In the genomic region with DNA sequence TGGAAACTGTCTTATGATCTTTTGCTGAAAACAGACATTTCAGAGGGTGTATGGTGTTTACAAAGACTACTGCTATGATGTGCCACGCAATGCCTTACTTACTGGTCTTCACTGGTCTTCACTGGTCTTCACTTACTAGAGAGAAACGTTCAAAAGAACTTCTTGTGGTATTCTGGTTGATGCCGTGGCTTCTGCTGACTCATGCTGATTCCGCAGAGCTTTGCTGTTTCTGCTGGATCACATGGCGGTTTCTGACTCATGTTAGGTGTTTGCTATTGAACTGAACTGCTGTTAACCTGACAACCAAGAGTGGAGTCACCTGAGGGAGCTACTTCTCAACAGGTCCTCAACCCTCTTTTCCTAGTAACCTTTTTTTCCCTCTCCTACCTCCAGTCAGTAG, we compare ENCODE assay signal across 24 mouse cellular contexts. TPM values are rescaled to one million over a fixed set of nuclear protein-coding genes. Genes with fewer than 3 reads are reported as not detected.
"Had no signal": no experiment of that assay in that cellular context is flagged by ENCODE, and none has a peak within 500 bp of the region (broad histone marks: within the 10 kb centered on the region; RNA-seq: fewer than 3 reads in every experiment).

No protein-coding gene starts in this region.

- DNase-seq: gastrocnemius, postnatal 14 days; gastrocnemius, postnatal 36 days; heart, adult 11 months; heart, postnatal 14 days; heart, postnatal 36 days; kidney, adult 11 months; kidney, adult 2 months; kidney, postnatal 10 days; kidney, postnatal 25 days; kidney, postnatal 4 days had no signal

- H3K4me2 ChIP-seq: heart, embryonic 13.5 days; heart, embryonic 15.5 days; hindbrain, embryonic 13.5 days; hindbrain, embryonic 15.5 days; limb, embryonic 12.5 days had no signal

- H3K9me3 ChIP-seq: heart, embryonic 10.5 days; heart, embryonic 13.5 days; heart, embryonic 15.5 days; hindbrain, embryonic 13.5 days; hindbrain, embryonic 15.5 days; limb, embryonic 10.5 days had no signal

- H3K36me3 ChIP-seq: heart, embryonic 10.5 days; heart, embryonic 13.5 days; heart, embryonic 15.5 days; hindbrain, embryonic 13.5 days; hindbrain, embryonic 15.5 days; limb, embryonic 10.5 days; limb, embryonic 12.5 days had no signal

- H3K9ac ChIP-seq: heart, embryonic 13.5 days; heart, embryonic 15.5 days; hindbrain, embryonic 13.5 days; hindbrain, embryonic 15.5 days; limb, embryonic 12.5 days; liver, embryonic 14.5 days had no signal

- ATAC-seq: hindbrain, postnatal 0 days; intestine, embryonic 16.5 days had no signal

- H3K27ac ChIP-seq: heart, embryonic 10.5 days; heart, embryonic 13.5 days; heart, embryonic 15.5 days; hindbrain, embryonic 13.5 days; hindbrain, embryonic 15.5 days; hindbrain, postnatal 0 days; layer of hippocampus, adult 2 months; left cerebral cortex, adult 2 months; limb, embryonic 10.5 days; limb, embryonic 12.5 days; liver, embryonic 14.5 days had no signal

- H3K4me3 ChIP-seq: heart, embryonic 10.5 days; heart, embryonic 13.5 days; heart, embryonic 15.5 days; hindbrain, embryonic 13.5 days; hindbrain, embryonic 15.5 days; layer of hippocampus, adult 2 months; left cerebral cortex, adult 2 months; limb, embryonic 10.5 days; limb, embryonic 12.5 days had no signal

RNA-seq across cellular contexts. Expression of gene Pdzrn4, which starts 1.9 kb away (rescaled TPM):
- total RNA-seq: hematopoietic stem cell, adult 5-6 weeks; liver, adult 2 months had no signal
- polyA plus RNA-seq: liver, adult 2 months; liver, embryonic 14.5 days had no signal
